Mouse (Mus musculus): Measurements from ENCODE around the gene Olfr792. TPM values are rescaled to one million over a fixed set of nuclear protein-coding genes. Genes with fewer than 3 reads are reported as not detected.

Gene Olfr792
- not detected in 2 replicates for polyA plus RNA-seq (2015; fragmentation: Nextera tagmentation; extraction: Ambion mirVana)

- H3K4me2 ChIP-seq (ENCODE audit: low read length): no peak within 1 kb of the TSS
- H3K9me3 ChIP-seq (replicated peaks; ENCODE audit: low read length): no peaks in the 10 kb centered on the region
- WGBS: 82% methylated on average over 1 of the region's 1 CpGs
- ATAC-seq (replicated peaks; ENCODE audit: low FRiP score, low read depth) (no peak), DNase-seq (ENCODE audit: low spot score) (no peak)
- TF ChIP-seq CTCF (IDR thresholded peaks at IDR 0.05; ENCODE audit: low read depth): no peak
- no peaks in the 10 kb centered on the region for H3K4me1 ChIP-seq (replicated peaks; ENCODE audit: insufficient read depth, low read length)
- H3K36me3 ChIP-seq (ENCODE audit: insufficient read depth, low read length): no peaks in the 10 kb centered on the region
- no peak within 1 kb of the TSS for H3K27ac ChIP-seq
- H3K27me3 ChIP-seq (ENCODE audit: insufficient read depth, low read length): no peaks in the 10 kb centered on the region
- H3K4me3 ChIP-seq (replicated peaks; ENCODE audit: low read depth, low read length): no peak within 1 kb of the TSS
- H3K9ac ChIP-seq (ENCODE audit: low read depth, low read length): no peak within 1 kb of the TSS
These were observed at the start of gene Olfr792 for GRCm38 (mm10) chr10:129538862-129539261. TSS of gene Olfr792 (plus strand) at chr10:129539162.

GRCm38 (mm10) chr10:129490101-129490500 lies 48.9 kb upstream of the Olfr792 start:
- no peak for TF ChIP-seq CTCF (IDR thresholded peaks at IDR 0.05; ENCODE audit: low read depth)
- no peak overlapping the region for H3K4me2 ChIP-seq (ENCODE audit: low read length)
- WGBS: 73% methylated on average over 2 of the region's 2 CpGs
- no peaks in the 10 kb centered on the region for H3K27me3 ChIP-seq (ENCODE audit: insufficient read depth, low read length)
- no peak overlapping the region for H3K27ac ChIP-seq
- H3K4me1 ChIP-seq (replicated peaks; ENCODE audit: insufficient read depth, low read length): no peaks in the 10 kb centered on the region
- no peak overlapping the region for H3K9ac ChIP-seq (ENCODE audit: low read depth, low read length)
- H3K4me3 ChIP-seq (replicated peaks; ENCODE audit: low read depth, low read length): no peak overlapping the region
- no peak for ATAC-seq (replicated peaks; ENCODE audit: low FRiP score, low read depth)
- no peaks in the 10 kb centered on the region for H3K36me3 ChIP-seq (ENCODE audit: insufficient read depth, low read length)
- H3K9me3 ChIP-seq (replicated peaks; ENCODE audit: low read length): no peaks in the 10 kb centered on the region
- DNase-seq (ENCODE audit: low spot score): no peak

- no peak for ATAC-seq (replicated peaks; ENCODE audit: low FRiP score, low read depth)
- H3K4me3 ChIP-seq (replicated peaks; ENCODE audit: low read depth, low read length): no peak within 1 kb of the TSS
- DNase-seq (ENCODE audit: low spot score): no peak
- H3K4me2 ChIP-seq (ENCODE audit: low read length): no peak within 1 kb of the TSS
- H3K4me1 ChIP-seq (replicated peaks; ENCODE audit: insufficient read depth, low read length): no peaks in the 10 kb centered on the region
- H3K9ac ChIP-seq (ENCODE audit: low read depth, low read length): no peak within 1 kb of the TSS
- no peak within 1 kb of the TSS for H3K27ac ChIP-seq
- H3K36me3 ChIP-seq (ENCODE audit: insufficient read depth, low read length): no peaks in the 10 kb centered on the region
- H3K9me3 ChIP-seq (replicated peaks; ENCODE audit: low read length): no peaks in the 10 kb centered on the region
- no peak for TF ChIP-seq CTCF (IDR thresholded peaks at IDR 0.05; ENCODE audit: low read depth)
- no peaks in the 10 kb centered on the region for H3K27me3 ChIP-seq (ENCODE audit: insufficient read depth, low read length)
These were observed 40.8 kb upstream of the Olfr792 start, which contains the start of gene Olfr790 for GRCm38 (mm10) chr10:129498192-129498591. TSS of gene Olfr790 (plus strand) at chr10:129498492.

GRCm38 (mm10) chr10:129521492-129521891 lies 17.5 kb upstream of the Olfr792 start, which contains the start of gene Olfr791:
TSS of gene Olfr791 (plus strand) at chr10:129521792.
- Histone ChIP-seq H3K27ac (no peak within 1 kb of the TSS), H3K27me3 (ENCODE audit: insufficient read depth, low read length) (no peaks in the 10 kb centered on the region), H3K9ac (ENCODE audit: low read depth, low read length) (no peak within 1 kb of the TSS), H3K4me3 (replicated peaks; ENCODE audit: low read depth, low read length) (no peak within 1 kb of the TSS), H3K4me1 (replicated peaks; ENCODE audit: insufficient read depth, low read length) (no peaks in the 10 kb centered on the region), H3K4me2 (ENCODE audit: low read length) (no peak within 1 kb of the TSS), H3K36me3 (ENCODE audit: insufficient read depth, low read length) (no peaks in the 10 kb centered on the region), H3K9me3 (replicated peaks; ENCODE audit: low read length) (no peaks in the 10 kb centered on the region)
- no peak for ATAC-seq (replicated peaks; ENCODE audit: low FRiP score, low read depth)
- DNase-seq (ENCODE audit: low spot score): no peak
- 66% methylated on average over 3 of the region's 3 CpGs for WGBS
- no peak for TF ChIP-seq CTCF (IDR thresholded peaks at IDR 0.05; ENCODE audit: low read depth)

- H3K27me3 ChIP-seq (ENCODE audit: insufficient read depth, low read length): no peaks in the 10 kb centered on the region
- ATAC-seq (replicated peaks; ENCODE audit: low FRiP score, low read depth): no peak
- 70% methylated on average over 1 of the region's 1 CpGs for WGBS
- no peaks in the 10 kb centered on the region for H3K4me1 ChIP-seq (replicated peaks; ENCODE audit: insufficient read depth, low read length)
- no peak overlapping the region for H3K9ac ChIP-seq (ENCODE audit: low read depth, low read length)
- no peak overlapping the region for H3K27ac ChIP-seq
- no peaks in the 10 kb centered on the region for H3K9me3 ChIP-seq (replicated peaks; ENCODE audit: low read length)
- no peak overlapping the region for H3K4me2 ChIP-seq (ENCODE audit: low read length)
- TF ChIP-seq CTCF (IDR thresholded peaks at IDR 0.05; ENCODE audit: low read depth): peak; percentile 37; the same call in 1 of the 2 replicates
- peak; percentile 14 for DNase-seq (ENCODE audit: low spot score)
- no peak overlapping the region for H3K4me3 ChIP-seq (replicated peaks; ENCODE audit: low read depth, low read length)
- H3K36me3 ChIP-seq (ENCODE audit: insufficient read depth, low read length): no peaks in the 10 kb centered on the region
These were observed 10.4 kb downstream of the Olfr792 start for GRCm38 (mm10) chr10:129549354-129549753.

GRCm38 (mm10) chr10:129567355-129567754 lies 28.4 kb downstream of the Olfr792 start, which contains the start of gene Olfr794:
TSS of gene Olfr794 (plus strand) at chr10:129567655.
- WGBS: 67% methylated on average over 2 of the region's 2 CpGs
- Histone ChIP-seq H3K4me3 (replicated peaks; ENCODE audit: low read depth, low read length) (no peak within 1 kb of the TSS), H3K27me3 (ENCODE audit: insufficient read depth, low read length) (no peaks in the 10 kb centered on the region), H3K9ac (ENCODE audit: low read depth, low read length) (no peak within 1 kb of the TSS), H3K36me3 (ENCODE audit: insufficient read depth, low read length) (no peaks in the 10 kb centered on the region), H3K27ac (no peak within 1 kb of the TSS), H3K4me2 (ENCODE audit: low read length) (no peak within 1 kb of the TSS), H3K9me3 (replicated peaks; ENCODE audit: low read length) (no peaks in the 10 kb centered on the region), H3K4me1 (replicated peaks; ENCODE audit: insufficient read depth, low read length) (no peaks in the 10 kb centered on the region)
- ATAC-seq (replicated peaks; ENCODE audit: low FRiP score, low read depth): no peak
- no peak for DNase-seq (ENCODE audit: low spot score)
- no peak for TF ChIP-seq CTCF (IDR thresholded peaks at IDR 0.05; ENCODE audit: low read depth)

- Histone ChIP-seq H3K9me3 (replicated peaks; ENCODE audit: low read length) (no peaks in the 10 kb centered on the region), H3K4me3 (replicated peaks; ENCODE audit: low read depth, low read length) (no peak overlapping the region), H3K36me3 (ENCODE audit: insufficient read depth, low read length) (no peaks in the 10 kb centered on the region), H3K9ac (ENCODE audit: low read depth, low read length) (no peak overlapping the region), H3K4me1 (replicated peaks; ENCODE audit: insufficient read depth, low read length) (no peaks in the 10 kb centered on the region), H3K27ac (no peak overlapping the region), H3K4me2 (ENCODE audit: low read length) (no peak overlapping the region), H3K27me3 (ENCODE audit: insufficient read depth, low read length) (no peaks in the 10 kb centered on the region)
- no peak for TF ChIP-seq CTCF (IDR thresholded peaks at IDR 0.05; ENCODE audit: low read depth)
- 66% methylated on average over 1 of the region's 1 CpGs for WGBS
- ATAC-seq (replicated peaks; ENCODE audit: low FRiP score, low read depth) (no peak), DNase-seq (ENCODE audit: low spot score) (no peak)
These were observed 38.1 kb downstream of the Olfr792 start for GRCm38 (mm10) chr10:129577066-129577465.

Small RNA genes lying within 50 kb of the gene (microRNA-seq; reads per million reads assigned to microRNA genes)
- gene Gm23252: not detected

Other genes starting within 250 kb of the Olfr792 start
- not detected in 2 replicates for gene Olfr780, start 221.0 kb upstream of the Olfr792 start, polyA plus RNA-seq (2015; fragmentation: Nextera tagmentation; extraction: Ambion mirVana)
- not detected in 2 replicates for gene Olfr781, start 210.3 kb upstream of the Olfr792 start, polyA plus RNA-seq (2015; fragmentation: Nextera tagmentation; extraction: Ambion mirVana)
- gene Olfr782, start 190.3 kb upstream of the Olfr792 start, polyA plus RNA-seq (2015; fragmentation: Nextera tagmentation; extraction: Ambion mirVana): not detected in 2 replicates
- not detected in 2 replicates for gene Olfr784, start 155.1 kb upstream of the Olfr792 start, polyA plus RNA-seq (2015; fragmentation: Nextera tagmentation; extraction: Ambion mirVana)
- not detected in 2 replicates for gene Olfr785, start 133.7 kb upstream of the Olfr792 start, polyA plus RNA-seq (2015; fragmentation: Nextera tagmentation; extraction: Ambion mirVana)
- gene Olfr786, start 111.9 kb upstream of the Olfr792 start, polyA plus RNA-seq (2015; fragmentation: Nextera tagmentation; extraction: Ambion mirVana): not detected in 2 replicates
- not detected in 2 replicates for gene Olfr787, start 77.3 kb upstream of the Olfr792 start, polyA plus RNA-seq (2015; fragmentation: Nextera tagmentation; extraction: Ambion mirVana)
- gene Olfr788, start 68.2 kb upstream of the Olfr792 start, polyA plus RNA-seq (2015; fragmentation: Nextera tagmentation; extraction: Ambion mirVana): not detected in 2 replicates
- gene Olfr789, start 54.4 kb upstream of the Olfr792 start, polyA plus RNA-seq (2015; fragmentation: Nextera tagmentation; extraction: Ambion mirVana): not detected in 2 replicates
- gene Olfr790, start 40.7 kb upstream of the Olfr792 start, polyA plus RNA-seq (2015; fragmentation: Nextera tagmentation; extraction: Ambion mirVana): not detected in 2 replicates
- not detected in 2 replicates for gene Olfr791, start 17.4 kb upstream of the Olfr792 start, polyA plus RNA-seq (2015; fragmentation: Nextera tagmentation; extraction: Ambion mirVana)
- gene Olfr794, start 28.5 kb downstream of the Olfr792 start, polyA plus RNA-seq (2015; fragmentation: Nextera tagmentation; extraction: Ambion mirVana): not detected in 2 replicates
- not detected in 2 replicates for gene Olfr796, start 73.4 kb downstream of the Olfr792 start, polyA plus RNA-seq (2015; fragmentation: Nextera tagmentation; extraction: Ambion mirVana)
- gene Olfr798, start 88.8 kb downstream of the Olfr792 start, polyA plus RNA-seq (2015; fragmentation: Nextera tagmentation; extraction: Ambion mirVana): not detected in 2 replicates
- gene Olfr799, start 98.3 kb downstream of the Olfr792 start, polyA plus RNA-seq (2015; fragmentation: Nextera tagmentation; extraction: Ambion mirVana): not detected in 2 replicates
- gene Olfr800, start 118.5 kb downstream of the Olfr792 start, polyA plus RNA-seq (2015; fragmentation: Nextera tagmentation; extraction: Ambion mirVana): not detected in 2 replicates
- gene Olfr801, start 134.7 kb downstream of the Olfr792 start, polyA plus RNA-seq (2015; fragmentation: Nextera tagmentation; extraction: Ambion mirVana): not detected in 2 replicates
- not detected in 2 replicates for gene Olfr802, start 149.0 kb downstream of the Olfr792 start, polyA plus RNA-seq (2015; fragmentation: Nextera tagmentation; extraction: Ambion mirVana)
- not detected in 2 replicates for gene Olfr803, start 155.1 kb downstream of the Olfr792 start, polyA plus RNA-seq (2015; fragmentation: Nextera tagmentation; extraction: Ambion mirVana)
- not detected in 2 replicates for gene Olfr804, start 164.0 kb downstream of the Olfr792 start, polyA plus RNA-seq (2015; fragmentation: Nextera tagmentation; extraction: Ambion mirVana)
- gene Olfr805, start 190.2 kb downstream of the Olfr792 start, polyA plus RNA-seq (2015; fragmentation: Nextera tagmentation; extraction: Ambion mirVana): not detected in 2 replicates
- not detected in 2 replicates for gene Olfr806, start 202.8 kb downstream of the Olfr792 start, polyA plus RNA-seq (2015; fragmentation: Nextera tagmentation; extraction: Ambion mirVana)
- not detected in 2 replicates for gene Olfr807, start 218.6 kb downstream of the Olfr792 start, polyA plus RNA-seq (2015; fragmentation: Nextera tagmentation; extraction: Ambion mirVana)
- gene Olfr808, start 226.3 kb downstream of the Olfr792 start, polyA plus RNA-seq (2015; fragmentation: Nextera tagmentation; extraction: Ambion mirVana): not detected in 2 replicates
- not detected in 2 replicates for gene Olfr809, start 235.5 kb downstream of the Olfr792 start, polyA plus RNA-seq (2015; fragmentation: Nextera tagmentation; extraction: Ambion mirVana)